Mouse (Mus musculus) T-helper 1 cell (primary cell): ENCODE results near the gene Tatdn2.

ENCODE experiments used
- in situ Hi-C: fragments of 300-600 bp; cut with MboI, MseI; formaldehyde crosslinking; loops from one replicate; pipeline ENCODE4 v1.15.1; 2025; ENCODE audit warnings: high pct_unique_total_duplicates

The Tatdn2 gene

DNA sequence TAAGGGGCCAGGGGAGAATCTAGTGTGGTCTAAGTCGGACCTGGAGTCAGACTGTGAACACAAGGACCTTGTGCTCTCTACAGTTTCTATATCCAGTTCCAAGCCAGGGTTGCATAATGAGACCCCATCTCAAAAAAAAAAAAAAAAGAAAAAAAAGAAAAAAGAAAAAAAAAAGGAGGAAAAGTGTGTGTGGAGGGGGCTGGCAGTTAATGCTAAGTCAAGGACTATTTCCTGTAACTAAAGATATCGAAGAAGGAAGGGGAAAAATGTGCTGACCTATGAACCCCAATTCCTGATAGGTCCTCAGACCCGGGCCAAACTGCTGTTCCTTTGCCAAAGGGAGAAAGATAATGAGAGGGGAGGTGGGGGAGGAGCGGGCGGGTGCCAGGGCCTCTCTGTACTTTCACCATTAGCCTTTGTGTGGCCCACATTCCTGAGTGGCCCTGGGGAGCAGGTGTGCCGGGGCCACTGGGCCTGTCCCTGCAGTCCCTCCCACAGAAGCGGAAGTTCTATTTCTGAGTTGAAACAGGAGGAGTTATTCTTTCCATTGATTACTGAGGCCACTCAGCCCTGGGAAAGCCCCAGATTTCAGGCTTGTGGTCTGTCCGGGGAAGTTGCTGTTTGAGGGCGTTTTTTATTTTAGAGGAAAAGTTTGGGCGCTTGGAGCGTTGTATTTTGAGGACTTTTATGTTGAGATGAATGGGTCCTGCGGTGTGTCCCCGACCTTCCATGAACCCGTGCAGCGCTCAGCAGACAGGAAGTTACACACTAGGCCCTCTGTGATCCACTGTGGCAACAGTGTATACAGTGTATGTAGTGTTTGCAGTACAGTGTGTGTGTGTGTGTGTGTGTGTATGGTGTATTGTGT, 28.3 kb upstream of the Tatdn2 start:
- in situ Hi-C loops: loop anchor here (25.0 kb wide), 1 partner anchor 1244 kb away; no protein-coding TSS in a partner anchor

DNA sequence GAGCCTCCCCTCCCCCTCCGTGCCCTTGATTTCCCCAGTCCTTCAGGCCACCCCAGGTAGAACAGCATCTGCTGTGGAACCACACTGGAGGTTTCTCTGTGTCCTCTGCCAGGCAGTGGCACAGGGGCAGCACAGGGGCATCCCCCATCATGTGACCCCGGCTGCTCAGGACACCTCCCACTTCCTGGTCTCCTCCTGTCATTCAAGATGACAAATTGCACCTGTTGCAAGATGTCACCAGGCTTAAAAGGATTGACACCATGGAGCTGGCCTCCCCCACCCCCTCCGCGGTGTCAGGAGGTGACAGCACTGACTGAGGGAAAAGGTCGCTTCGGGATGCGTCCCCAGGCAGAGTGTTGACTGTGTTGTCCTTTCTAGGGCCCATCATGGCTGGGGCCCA, 27.0 kb upstream of the Tatdn2 start:
- in situ Hi-C loops: loop anchor here (25.0 kb wide), 1 partner anchor 1242 kb away; no protein-coding TSS in a partner anchor

DNA sequence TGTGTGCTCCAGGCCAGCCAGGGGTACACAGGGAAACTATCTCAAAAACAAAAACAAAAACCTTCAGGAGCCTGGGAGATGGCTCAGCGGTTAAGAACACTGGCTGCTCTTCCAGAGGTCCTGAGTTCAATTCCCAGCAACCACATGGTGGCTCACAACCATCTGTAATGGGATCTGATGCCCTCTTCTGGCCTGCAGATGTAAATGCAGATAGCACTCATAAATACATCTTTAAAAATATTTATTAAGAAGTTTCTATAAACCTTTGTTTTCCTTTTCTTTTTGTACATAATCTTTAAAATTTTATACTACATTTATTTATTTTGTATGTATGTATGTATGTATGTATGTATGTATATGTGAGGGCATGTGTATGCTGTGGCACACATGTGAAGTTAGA, 24.8 kb upstream of the Tatdn2 start:
- in situ Hi-C loops: loop anchor here (25.0 kb wide), 1 partner anchor 1240 kb away; no protein-coding TSS in a partner anchor

GRCm38 (mm10) chr6:113672989-113673388, 23.9 kb upstream of the Tatdn2 start:
- in situ Hi-C loops: loop anchor here (25.0 kb wide), 1 partner anchor 1239 kb away; no protein-coding TSS in a partner anchor

DNA sequence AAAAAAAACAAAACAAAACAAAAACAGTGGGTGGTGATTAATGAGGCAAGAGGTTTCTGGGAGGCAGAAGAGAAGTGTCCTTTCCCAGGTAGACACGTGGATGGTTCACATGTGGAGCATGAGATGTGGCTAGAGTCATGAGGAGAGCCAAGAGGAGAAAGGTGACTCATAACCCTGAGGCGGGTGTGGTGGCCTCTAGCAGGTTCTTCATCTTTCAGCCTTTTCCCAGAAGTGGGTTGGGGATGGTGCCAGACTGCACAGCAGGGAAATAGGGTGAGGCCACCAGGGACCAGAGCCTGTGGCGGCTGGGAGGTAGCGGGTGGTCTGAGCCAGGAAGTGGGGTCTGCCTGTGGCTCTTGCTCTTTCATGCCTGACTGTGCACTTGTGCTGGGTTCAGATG, 21.6 kb upstream of the Tatdn2 start:
- in situ Hi-C loops: loop anchor here (5.0 kb wide), 1 partner anchor 38 kb away; the partner anchor contains the start of gene Irak2

GRCm38 (mm10) chr6:113675991-113676390, 20.9 kb upstream of the Tatdn2 start:
- in situ Hi-C loops: loop anchor here (5.0 kb wide), 1 partner anchor 39 kb away; the partner anchor contains the start of gene Irak2

GRCm38 (mm10) chr6:113677070-113677734, 19.6 kb upstream of the Tatdn2 start:
- in situ Hi-C loops: loop anchor here (5.0 kb wide), 1 partner anchor 40 kb away; the partner anchor contains the start of gene Irak2

DNA sequence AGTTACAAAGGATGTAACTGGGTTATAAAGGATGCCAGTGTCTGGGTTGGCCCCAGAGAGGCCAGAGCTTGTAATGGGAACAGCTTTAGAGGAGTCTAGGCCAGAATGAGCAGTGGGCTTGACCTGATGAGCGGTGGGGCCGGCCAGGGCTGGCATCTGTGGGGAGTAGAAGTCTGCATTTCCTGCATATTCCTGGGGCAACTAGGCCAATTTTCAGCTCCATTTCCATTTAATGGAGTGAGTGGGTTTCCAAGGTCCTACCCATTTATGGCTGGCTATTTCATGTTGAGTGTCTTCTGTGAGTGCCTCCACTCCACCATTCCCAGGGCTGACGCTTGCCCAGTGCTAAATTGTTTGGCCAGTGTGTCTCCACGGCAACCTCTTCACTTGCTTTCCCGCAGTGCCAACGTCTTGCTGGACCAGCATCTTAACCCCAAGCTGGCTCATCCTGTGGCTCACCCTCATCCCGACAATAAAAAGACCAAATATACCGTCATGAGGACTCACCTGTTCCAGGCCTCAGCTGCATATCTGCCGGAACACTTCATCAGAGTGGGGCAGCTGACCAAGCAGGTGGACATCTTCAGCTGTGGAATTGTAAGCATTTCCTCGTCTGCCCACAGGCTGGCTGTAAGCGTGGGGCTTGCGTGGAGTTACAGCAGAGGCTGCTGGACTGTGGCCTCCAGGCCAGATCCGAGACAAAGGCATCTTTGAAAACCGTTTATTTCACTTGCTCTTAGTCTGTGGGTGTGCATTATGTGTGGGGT, 18.4 kb upstream of the Tatdn2 start:
- in situ Hi-C loops: loop anchor here (5.0 kb wide), 1 partner anchor 41 kb away; the partner anchor contains the start of gene Irak2

DNA sequence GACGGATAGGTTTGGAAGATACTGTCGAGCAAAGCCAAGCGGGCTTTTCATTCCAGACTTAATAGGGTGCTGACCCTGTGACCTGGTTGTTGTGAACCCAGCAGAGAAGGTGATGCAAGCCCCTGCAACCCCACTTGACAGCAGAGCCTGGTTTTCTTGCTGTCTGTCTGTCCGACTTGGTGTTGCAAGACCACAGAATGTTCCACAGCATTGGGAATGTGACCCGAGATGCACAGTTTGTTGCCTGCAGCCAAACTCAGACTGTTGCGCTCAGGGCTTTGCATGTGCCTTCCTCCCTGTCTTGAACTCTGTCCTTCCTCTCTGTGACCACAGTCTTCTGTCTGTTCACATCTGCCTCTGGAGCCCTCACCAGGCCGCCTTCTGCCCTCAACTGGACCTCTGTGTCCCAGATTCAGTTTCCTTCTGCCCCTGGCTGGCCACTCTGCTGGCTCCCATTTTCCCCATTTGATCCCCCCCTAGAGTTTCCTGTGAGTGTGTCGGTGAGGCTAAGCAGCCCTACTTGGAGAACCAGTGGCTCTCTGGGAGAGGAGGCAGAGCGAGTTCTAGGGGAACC, 16.8 kb upstream of the Tatdn2 start:
- in situ Hi-C loops: loop anchor here (5.0 kb wide), 1 partner anchor 43 kb away; the partner anchor contains the start of gene Irak2

DNA sequence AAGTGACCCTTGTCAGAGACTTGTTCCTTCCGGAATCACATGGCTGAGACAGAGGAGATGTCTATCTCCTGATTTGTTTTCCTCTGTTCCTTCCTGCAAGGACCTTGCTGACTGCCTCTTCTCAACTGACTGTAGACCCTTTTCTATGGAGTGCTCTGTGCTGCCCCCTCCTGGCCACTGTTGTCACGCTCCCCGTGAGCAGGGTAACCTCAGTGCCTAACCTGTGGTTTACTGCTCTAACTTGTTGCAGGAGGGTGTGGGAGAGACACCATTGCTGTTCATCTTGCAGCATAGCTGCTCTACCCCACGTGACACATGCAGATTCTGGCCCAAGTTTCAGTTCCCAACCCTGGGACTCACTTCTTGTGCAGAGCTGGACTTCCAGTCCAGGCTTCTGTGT, 15.6 kb upstream of the Tatdn2 start:
- in situ Hi-C loops: no loop called here

DNA sequence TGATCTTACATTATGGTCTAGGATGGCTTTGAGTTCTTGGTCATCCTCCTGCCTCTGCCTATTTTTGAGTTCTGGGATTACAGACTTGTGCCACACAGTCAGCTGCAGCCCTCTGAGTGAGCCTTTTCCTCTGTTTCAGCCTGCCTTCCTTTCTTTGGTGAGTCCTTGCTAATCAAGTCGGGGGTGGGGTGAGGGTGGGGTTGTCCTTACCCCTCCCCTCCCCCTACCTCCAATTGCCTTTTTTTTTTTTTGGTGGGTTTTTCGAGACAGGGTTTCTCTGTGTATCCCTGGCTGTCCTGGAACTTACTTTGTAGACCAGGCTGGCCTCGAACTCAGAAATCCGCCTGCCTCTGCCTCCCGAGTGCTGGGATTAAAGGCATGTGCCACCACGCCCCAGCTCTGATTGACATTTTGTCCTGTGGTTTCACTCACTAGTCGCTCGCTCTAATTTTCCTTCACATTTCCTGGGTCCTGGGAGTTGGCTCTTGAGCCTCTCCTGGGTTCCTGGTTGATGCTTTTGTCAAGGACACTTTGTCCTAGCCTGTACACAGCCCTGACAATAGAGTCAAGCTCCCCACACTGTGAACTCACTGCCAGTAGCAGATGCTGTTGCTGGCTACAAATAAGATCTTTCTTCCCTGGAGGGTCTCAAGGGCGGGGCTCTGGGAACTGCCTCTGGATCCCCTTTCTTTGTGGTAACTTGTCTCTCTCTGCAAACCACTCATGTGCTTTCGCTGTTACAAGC, 13.6 kb upstream of the Tatdn2 start:
- in situ Hi-C loops: no loop called here

DNA sequence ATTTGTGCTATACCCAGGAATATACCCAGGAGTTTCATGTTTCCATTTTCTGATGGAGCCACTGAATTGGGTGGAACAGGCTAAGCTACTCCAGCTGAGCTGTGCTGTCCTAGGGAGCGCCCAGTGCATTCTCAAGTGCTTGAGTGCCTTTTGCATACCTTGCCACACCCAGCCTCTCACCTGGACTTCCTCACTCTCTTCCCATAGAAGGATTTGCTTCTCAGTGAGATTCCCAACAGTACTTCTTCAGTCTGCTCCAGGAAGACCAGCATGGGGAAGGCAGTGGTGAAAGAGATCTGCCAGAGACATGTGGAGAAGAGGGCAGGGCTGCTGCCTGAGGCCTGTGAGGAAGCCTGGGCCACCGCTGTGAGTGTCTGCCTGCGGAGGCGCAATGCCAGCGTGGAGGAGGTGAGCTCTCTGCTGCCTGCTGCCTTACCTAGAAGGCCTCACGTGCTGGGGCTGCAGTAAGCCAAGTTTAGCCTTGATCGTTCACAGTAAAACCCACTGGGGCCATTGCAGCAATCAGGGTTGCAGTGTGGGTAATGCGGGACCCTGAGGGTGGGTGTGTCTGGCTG, 10.2 kb upstream of the Tatdn2 start:
- in situ Hi-C loops: no loop called here

- in situ Hi-C loops: no loop called here
These were observed 6.8 kb upstream of the Tatdn2 start for GRCm38 (mm10) chr6:113690008-113690399.

GRCm38 (mm10) chr6:113690400-113691083, 6.3 kb upstream of the Tatdn2 start:
- in situ Hi-C loops: no loop called here

DNA sequence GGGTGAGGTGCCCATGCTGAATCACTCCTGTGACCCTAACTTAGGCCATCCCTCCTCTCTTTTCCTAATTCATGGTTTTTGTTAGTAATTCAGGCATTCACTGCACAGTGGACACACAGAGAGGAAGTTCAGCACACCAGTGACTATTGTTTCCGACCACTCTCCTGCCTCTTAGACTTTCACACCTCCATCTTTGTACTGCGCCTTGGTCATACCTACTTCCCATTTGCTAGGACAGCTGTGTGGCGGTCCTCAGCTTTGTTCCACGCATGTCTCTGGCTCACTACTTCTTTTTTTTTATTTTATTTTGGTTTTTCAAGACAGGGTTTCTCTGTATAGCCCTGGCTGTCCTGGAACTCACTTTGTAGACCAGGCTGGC, 5.8 kb upstream of the Tatdn2 start:
- in situ Hi-C loops: no loop called here

GRCm38 (mm10) chr6:113692661-113693133, 4.2 kb upstream of the Tatdn2 start:
- in situ Hi-C loops: no loop called here

- in situ Hi-C loops: no loop called here
These were observed 3.5 kb upstream of the Tatdn2 start for GRCm38 (mm10) chr6:113693377-113693776.

- in situ Hi-C loops: no loop called here
These were observed 1.6 kb upstream of the Tatdn2 start for GRCm38 (mm10) chr6:113695203-113695602.

- in situ Hi-C loops: no loop called here
These were observed 989 bp upstream of the Tatdn2 start for GRCm38 (mm10) chr6:113695766-113696355.
